Mouse (Mus musculus) forebrain, embryonic 16.5 days (tissue): ENCODE results near the gene Higd1c. TPM values are rescaled to one million over a fixed set of nuclear protein-coding genes. Genes with fewer than 3 reads are reported as not detected.
"Not testable (repeated sequence)": the region's sequence is repeated elsewhere in the genome, so short reads cannot be mapped to it uniquely, and the experiment has no call there.

Experiments used
- ATAC-seq: fragments of 200-750 bp; cut with Nextera tagmentation; 2 replicates; pipeline ENCODE4 v1.8.0; 2017; ENCODE audit warnings: mild to moderate bottlenecking, moderate library complexity
- H3K27ac ChIP-seq: fragments of 300-500 bp; sonication (generic); 2 replicates; pipeline ENCODE4 v1.5.1; 2014; ENCODE audit warnings: low read length, control low read depth
- H3K27me3 ChIP-seq: fragments of 300-500 bp; sonication (generic); replicated peaks from 2 replicates; pipeline ENCODE4 v1.6.1; 2014; ENCODE audit warnings: low read length; ENCODE audit not compliant: control insufficient read depth, insufficient read depth
- H3K36me3 ChIP-seq: fragments of 300-500 bp; sonication (generic); 2 replicates; pipeline ENCODE4 v1.6.1; 2014; ENCODE audit not compliant: control insufficient read depth, insufficient read depth
- H3K4me1 ChIP-seq: fragments of 300-500 bp; sonication (generic); replicated peaks from 2 replicates; pipeline ENCODE4 v1.6.1; 2014; ENCODE audit warnings: low read length; ENCODE audit not compliant: control insufficient read depth, insufficient read depth
- H3K4me2 ChIP-seq: fragments of 300-500 bp; sonication (generic); 2 replicates; pipeline ENCODE4 v1.6.1; 2014; ENCODE audit warnings: mild to moderate bottlenecking, low read length, control low read depth
- H3K4me3 ChIP-seq: fragments of 300-500 bp; sonication (generic); replicated peaks from 2 replicates; pipeline ENCODE4 v1.5.1; 2014; ENCODE audit warnings: mild to moderate bottlenecking, low read length, control low read depth
- H3K9ac ChIP-seq: fragments of 300-500 bp; sonication (generic); replicated peaks from 2 replicates; pipeline ENCODE4 v1.6.1; 2014; ENCODE audit warnings: low read depth, low read length, control low read depth
- H3K9me3 ChIP-seq: fragments of 300-500 bp; sonication (generic); 2 replicates; pipeline ENCODE4 v1.6.1; 2016; ENCODE audit warnings: low read length; ENCODE audit not compliant: control insufficient read depth
- WGBS: fragments of 180-500 bp; shearing (Covaris S2); extraction: QIAGEN DNeasy Blood & Tissue Kit; methylation state at CpG from one replicate; pipeline ENCODE4 v1.1.7; 2014; 5-methylcytosine and 5-hydroxymethylcytosine counted together
- polyA plus RNA-seq: library from polyadenylated mRNA; unstranded; fragments of >200 nt; fragmentation: Nextera tagmentation; extraction: Ambion mirVana; gene quantifications from 2 replicates; pipeline ENCODE4 v1.2.1, GENCODE M21; 2015

The Higd1c gene
- polyA plus RNA-seq: not detected in 2 replicates

DNA sequence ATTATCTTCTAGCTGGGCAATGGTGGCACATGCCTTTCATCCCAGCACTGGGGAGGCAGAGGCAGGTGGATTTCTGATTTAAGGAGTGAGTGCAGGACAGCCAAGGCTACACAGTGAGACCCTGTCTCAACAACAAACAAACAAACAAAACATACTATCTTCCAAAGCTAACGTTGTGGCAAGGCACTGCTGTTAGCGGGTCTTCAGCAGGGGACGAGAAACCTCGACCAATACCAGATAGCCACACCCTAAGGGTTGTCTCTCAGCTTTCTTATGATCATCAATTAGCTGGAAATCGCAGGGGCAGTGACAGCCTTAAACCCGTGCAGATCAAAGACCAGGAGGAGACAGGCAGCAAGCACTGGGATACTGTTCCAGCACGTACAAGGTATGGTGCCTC, at the start of gene Higd1c:
Gene Higd1c (plus strand): TSS at position 301 of the 400 bp plus-strand sequence.
- WGBS: 76% methylated on average over 7 of the region's 7 CpGs
- no peak for ATAC-seq

DNA sequence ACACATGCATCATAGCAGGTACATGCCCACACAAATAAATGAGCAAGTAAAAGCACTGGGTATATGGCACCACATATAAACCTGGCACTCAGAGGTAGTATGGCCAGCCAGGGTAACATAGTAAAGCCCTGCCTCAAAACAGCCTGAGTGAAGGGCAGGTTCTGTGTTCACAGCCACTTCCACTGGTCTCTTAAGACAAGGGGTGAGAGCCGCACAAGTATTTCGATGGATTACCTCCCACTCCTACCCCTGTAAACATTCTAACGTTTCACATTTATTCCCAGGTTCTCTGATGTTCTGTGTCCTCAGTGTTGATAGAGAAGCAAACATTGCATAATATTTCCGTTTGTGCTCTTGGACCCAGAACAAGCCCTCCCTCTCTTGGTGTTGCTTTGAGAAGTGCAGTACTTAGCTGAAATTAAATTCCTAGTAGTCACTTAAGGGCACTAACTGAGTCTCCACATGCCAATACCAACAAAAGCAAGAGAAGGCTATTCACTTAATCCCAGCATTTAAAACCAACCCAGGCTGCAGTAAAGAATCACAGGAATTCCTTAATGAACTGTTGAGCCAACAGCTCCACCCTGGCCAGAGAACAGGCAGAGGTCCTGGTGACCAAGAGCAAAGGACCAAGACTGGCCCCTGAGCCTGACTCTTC, 46.2 kb upstream of the Higd1c start:
- H3K4me3 ChIP-seq, ATAC-seq, H3K36me3 ChIP-seq, H3K27ac ChIP-seq, H3K4me2 ChIP-seq, H3K4me1 ChIP-seq, H3K27me3 ChIP-seq, H3K9me3 ChIP-seq, H3K9ac ChIP-seq: not testable (repeated sequence)
- WGBS: 29% methylated on average over 4 of the region's 4 CpGs

More for the DNA sequence above, at the start of gene Higd1c:
- no peaks in the 10 kb centered on the region for H3K27me3 ChIP-seq
- H3K4me2 ChIP-seq: no peak within 1 kb of the TSS
- no peaks in the 10 kb centered on the region for H3K4me1 ChIP-seq
- H3K4me3 ChIP-seq: no peak within 1 kb of the TSS
- no peaks in the 10 kb centered on the region for H3K9me3 ChIP-seq
- H3K36me3 ChIP-seq: no peaks in the 10 kb centered on the region
- no peak within 1 kb of the TSS for H3K9ac ChIP-seq
- H3K27ac ChIP-seq: no peak within 1 kb of the TSS

DNA sequence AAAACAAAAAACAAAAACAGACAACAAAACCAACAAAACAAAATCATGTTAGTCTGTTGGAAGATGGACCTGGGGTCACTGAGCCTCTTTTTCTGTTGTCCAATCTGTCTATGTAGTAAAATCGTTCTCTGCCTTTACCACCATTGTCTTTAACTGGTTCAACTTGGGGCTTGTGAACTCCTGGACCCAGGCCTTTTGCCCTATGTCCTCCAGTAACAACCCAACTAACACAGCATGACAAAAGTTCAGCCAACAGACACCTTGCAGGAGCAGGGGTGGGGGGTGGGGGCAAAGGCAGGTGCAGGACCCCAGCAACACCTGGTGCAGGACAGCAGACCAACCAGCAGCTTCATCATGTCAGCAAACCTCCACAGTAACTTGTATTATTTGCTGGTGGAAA, 44.5 kb upstream of the Higd1c start:
- 80% methylated on average over 1 of the region's 1 CpGs for WGBS
- H3K27ac ChIP-seq: no peak overlapping the region
- ATAC-seq: no peak
- H3K4me1 ChIP-seq: no peaks in the 10 kb centered on the region
- H3K27me3 ChIP-seq: no peaks in the 10 kb centered on the region
- no peaks in the 10 kb centered on the region for H3K36me3 ChIP-seq
- H3K4me2 ChIP-seq: no peak overlapping the region
- H3K9ac ChIP-seq: no peak overlapping the region
- H3K9me3 ChIP-seq: no peaks in the 10 kb centered on the region
- no peak overlapping the region for H3K4me3 ChIP-seq

DNA sequence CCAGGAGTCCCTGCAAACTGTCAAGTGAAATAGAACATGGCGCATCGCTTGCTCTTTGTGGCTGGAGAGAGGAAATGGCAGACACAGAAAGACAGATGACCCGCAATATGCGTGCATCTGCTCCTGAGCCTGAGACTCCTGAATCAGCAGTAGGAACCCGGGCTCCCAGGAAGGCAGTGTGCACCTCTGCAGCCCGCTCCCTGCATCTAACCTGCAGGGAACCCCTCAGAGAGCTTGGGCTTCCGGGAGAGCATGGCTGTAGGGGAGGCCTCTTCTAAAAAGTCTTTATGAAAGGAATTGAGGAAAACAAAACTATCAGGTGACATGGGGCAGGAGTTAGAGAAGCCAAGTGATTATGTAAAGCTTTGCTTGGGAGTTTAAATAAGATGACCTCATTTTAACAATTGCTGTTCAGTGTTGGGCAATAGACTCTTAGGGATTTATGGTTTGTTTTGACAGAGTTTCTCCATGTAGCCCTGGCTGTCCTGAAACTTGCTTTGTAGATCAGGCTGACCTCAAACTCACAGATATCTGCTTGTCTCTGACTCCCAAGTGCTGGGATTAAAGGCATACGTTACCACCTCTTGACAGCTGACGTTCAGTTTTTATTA, 43.9 kb upstream of the Higd1c start:
- Histone ChIP-seq H3K27me3 (no peaks in the 10 kb centered on the region), H3K4me1 (no peaks in the 10 kb centered on the region), H3K4me3 (no peak overlapping the region), H3K9me3 (no peaks in the 10 kb centered on the region), H3K9ac (no peak overlapping the region), H3K4me2 (no peak overlapping the region), H3K36me3 (no peaks in the 10 kb centered on the region), H3K27ac (no peak overlapping the region)
- ATAC-seq: no peak
- WGBS: 80% methylated on average over 9 of the region's 9 CpGs

DNA sequence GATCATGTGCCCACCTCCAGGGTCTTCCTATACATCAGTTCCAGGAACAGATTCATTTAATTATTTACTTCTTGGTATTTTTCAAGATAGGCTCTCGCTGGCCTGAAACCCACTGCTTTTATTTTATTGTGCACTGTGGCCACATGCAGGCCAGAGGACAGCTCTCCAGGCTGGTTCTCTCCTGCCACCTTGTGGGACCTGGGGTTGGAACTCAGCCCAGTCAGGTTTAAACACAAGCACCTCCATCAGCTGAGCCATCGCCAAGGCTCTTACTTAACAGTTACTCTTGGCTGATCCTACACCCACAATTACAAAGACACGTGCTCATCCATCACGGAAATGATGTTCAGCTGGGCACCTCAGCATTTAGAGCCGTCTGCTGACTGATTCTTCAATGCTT, 43.2 kb upstream of the Higd1c start:
- ATAC-seq: no peak
- H3K9ac ChIP-seq: no peak overlapping the region
- WGBS: 57% methylated on average over 5 of the region's 5 CpGs
- no peaks in the 10 kb centered on the region for H3K4me1 ChIP-seq
- no peak overlapping the region for H3K4me3 ChIP-seq
- no peaks in the 10 kb centered on the region for H3K9me3 ChIP-seq
- H3K27ac ChIP-seq: no peak overlapping the region
- H3K4me2 ChIP-seq: no peak overlapping the region
- H3K27me3 ChIP-seq: no peaks in the 10 kb centered on the region
- H3K36me3 ChIP-seq: no peaks in the 10 kb centered on the region

DNA sequence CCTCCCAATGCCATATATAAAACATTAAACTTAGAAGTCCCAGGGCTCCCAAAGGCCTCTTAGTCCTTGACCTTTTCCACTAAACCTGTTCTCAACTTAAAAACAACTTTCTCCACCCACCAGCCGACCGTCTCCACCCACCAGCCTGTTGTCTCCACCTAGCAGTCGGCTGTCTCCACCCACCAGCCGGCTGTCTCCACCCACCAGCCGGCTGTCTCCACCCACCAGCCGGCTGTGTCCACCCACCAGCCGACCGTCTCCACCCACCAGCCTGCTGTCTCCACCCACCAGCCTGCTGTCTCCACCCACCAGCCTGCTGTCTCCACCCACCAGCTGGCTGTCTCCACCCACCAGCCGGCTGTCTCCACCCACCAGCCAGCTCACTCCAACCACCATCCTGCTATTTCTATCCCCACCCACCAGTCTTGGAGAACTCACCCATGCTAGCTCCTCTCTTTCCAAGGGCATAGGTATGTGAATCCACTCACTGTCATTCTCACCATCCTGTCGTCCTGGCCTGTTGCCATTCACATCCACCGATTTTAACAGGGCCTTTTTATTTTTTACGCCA, 40.2 kb upstream of the Higd1c start:
- H3K27ac ChIP-seq: no peak overlapping the region
- H3K4me3 ChIP-seq: no peak overlapping the region
- ATAC-seq: no peak
- WGBS: 80% methylated on average over 12 of the region's 12 CpGs
- H3K9ac ChIP-seq: no peak overlapping the region
- no peak overlapping the region for H3K4me2 ChIP-seq
- H3K27me3 ChIP-seq: no peaks in the 10 kb centered on the region
- no peaks in the 10 kb centered on the region for H3K4me1 ChIP-seq
- H3K9me3 ChIP-seq: no peaks in the 10 kb centered on the region
- H3K36me3 ChIP-seq: no peaks in the 10 kb centered on the region

DNA sequence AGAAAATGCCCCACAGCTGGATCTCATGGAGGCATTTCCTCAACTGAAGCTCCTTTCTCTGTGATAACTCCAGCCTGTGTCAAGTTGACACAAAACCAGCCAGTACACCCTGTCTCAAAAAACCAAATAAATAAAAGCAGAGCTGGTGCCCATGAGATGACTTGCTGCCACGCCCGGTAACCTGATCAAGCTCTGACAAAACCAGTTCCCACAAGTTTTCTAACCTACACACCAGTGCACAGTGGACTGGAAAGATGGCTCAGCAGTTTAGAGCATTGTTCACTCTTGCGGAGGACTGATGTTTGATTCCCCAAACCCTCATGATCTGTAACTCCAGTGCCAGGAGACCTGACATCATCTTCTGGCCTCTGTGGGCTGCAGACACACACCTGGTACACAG, 39.1 kb upstream of the Higd1c start:
- no peaks in the 10 kb centered on the region for H3K36me3 ChIP-seq
- no peak overlapping the region for H3K4me3 ChIP-seq
- H3K4me2 ChIP-seq: no peak overlapping the region
- H3K27me3 ChIP-seq: no peaks in the 10 kb centered on the region
- H3K9ac ChIP-seq: no peak overlapping the region
- 91% methylated on average over 3 of the region's 3 CpGs for WGBS
- H3K4me1 ChIP-seq: no peaks in the 10 kb centered on the region
- H3K9me3 ChIP-seq: no peaks in the 10 kb centered on the region
- no peak overlapping the region for H3K27ac ChIP-seq
- ATAC-seq: no peak

DNA sequence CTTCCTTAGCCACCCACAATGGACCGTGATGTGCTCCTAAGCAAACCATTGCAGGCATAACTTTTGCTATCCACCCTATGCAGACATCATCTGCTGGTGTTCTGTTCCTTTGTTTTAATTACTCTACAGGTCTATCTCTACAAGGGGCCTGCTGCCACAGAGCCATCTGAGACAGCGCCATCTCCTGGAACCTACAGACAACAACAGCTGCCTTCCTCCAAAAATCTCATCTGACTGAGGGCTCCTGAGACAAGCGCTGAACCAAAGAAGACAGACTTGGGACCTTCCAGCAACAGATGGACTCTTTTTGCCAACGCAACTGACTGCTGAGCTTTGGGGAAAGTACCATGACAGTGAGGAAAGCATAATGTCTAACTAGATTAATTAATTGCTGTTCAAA, 36.3 kb upstream of the Higd1c start:
- 60% methylated on average over 3 of the region's 4 CpGs for WGBS
- H3K4me1 ChIP-seq, H3K27me3 ChIP-seq, H3K4me2 ChIP-seq, H3K9me3 ChIP-seq, H3K4me3 ChIP-seq, H3K36me3 ChIP-seq, ATAC-seq, H3K9ac ChIP-seq, H3K27ac ChIP-seq: not testable (repeated sequence)

DNA sequence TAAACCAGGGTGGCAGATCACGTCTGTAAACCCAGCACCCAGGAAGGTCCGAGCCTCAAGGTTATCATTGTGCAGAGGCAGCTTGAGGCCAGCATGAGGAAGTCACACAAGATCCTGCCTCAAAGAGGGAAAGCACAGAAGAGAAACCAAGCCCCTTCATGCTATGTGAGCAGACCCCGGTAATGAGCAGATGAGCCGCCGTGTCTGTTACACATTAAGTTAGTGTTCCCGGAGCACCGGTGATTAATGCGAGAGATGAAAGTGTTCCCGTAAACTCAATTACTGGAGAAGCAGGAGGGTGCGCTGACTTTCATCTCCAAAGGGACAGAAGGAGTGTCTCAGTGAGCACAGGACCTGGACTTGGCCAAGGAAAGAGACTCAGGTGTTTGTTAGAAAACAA, 35.0 kb upstream of the Higd1c start:
- not testable (repeated sequence) for H3K9ac ChIP-seq, H3K4me1 ChIP-seq, H3K27me3 ChIP-seq, H3K4me3 ChIP-seq, H3K9me3 ChIP-seq, H3K27ac ChIP-seq, ATAC-seq, H3K36me3 ChIP-seq, H3K4me2 ChIP-seq
- 58% methylated on average over 9 of the region's 10 CpGs for WGBS
